Mouse (Mus musculus) gastrocnemius, postnatal 14 days (tissue): ENCODE measurements at regions not wholly inside any gene's neighbourhood (a gene's known extent, or its start where the extent isn't known, plus 50 kb on each side); places are given as distances from the start of the nearest gene placed in this dataset.

Experiments used
- DNase-seq: peaks from one replicate; pipeline ENCODE4 v3.0.0; 2021; ENCODE audit warnings: mixed read lengths
- intact Hi-C: fragments of 180-260 bp; cut with DNase I; formaldehyde crosslinking; loops from one replicate; pipeline ENCODE4 v1.15.1; 2025; ENCODE audit warnings: low total_unique reads

DNA sequence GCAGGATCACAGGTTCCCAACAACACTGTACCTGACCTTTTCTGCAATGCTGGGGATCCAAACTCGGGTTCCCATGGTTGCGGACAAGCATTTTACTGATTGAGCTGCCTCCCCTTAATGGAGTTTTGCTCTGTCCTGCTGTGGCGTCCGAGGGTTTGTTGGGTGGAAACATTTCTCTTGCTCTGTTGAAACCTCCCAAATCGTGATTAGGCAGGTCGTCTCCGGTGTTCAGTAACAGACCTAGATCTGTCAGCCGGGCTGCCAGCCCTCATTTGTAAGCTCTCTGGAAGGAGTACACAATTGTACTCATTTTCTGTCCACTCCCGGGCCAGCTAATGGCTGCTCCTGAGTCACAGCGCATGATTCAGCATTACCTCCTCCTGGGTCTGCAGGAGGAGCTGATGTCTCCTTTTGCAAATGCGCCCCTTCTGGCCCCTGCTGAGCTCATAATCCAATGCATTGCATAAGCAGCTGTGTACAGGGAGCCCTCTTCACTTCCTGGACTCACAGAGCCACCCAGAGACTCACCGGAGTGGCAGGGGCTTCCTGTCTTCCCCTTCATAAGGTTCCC, 49.8 kb upstream of the Sipa1l2 start:
- DNase-seq: peak; percentile 32

More for the DNA sequence above, 49.8 kb upstream of the Sipa1l2 start:
- intact Hi-C loops: no loop called here
